Mouse (Mus musculus) embryonic facial prominence, embryonic 11.5 days (tissue): ENCODE measurements around the gene Tssk1. TPM values are rescaled to one million over a fixed set of nuclear protein-coding genes. Genes with fewer than 3 reads are reported as not detected.

Experiments
- ATAC-seq: fragments of 200-750 bp; cut with Nextera tagmentation; replicated peaks from 2 replicates; pipeline ENCODE4 v1.8.0; 2017; ENCODE audit warnings: low read depth; ENCODE audit not compliant: insufficient number of reproducible peaks, low FRiP score, low TSS enrichment
- DNase-seq: peaks from one replicate; pipeline ENCODE4 v3.0.0-alpha.2; 2015; ENCODE audit warnings: low spot score
- H3K27ac ChIP-seq: fragments of 300-500 bp; sonication (generic); replicated peaks from 2 replicates; pipeline ENCODE4 v1.5.1; 2014; ENCODE audit warnings: mild to moderate bottlenecking, low read depth, low read length, control low read depth
- H3K27me3 ChIP-seq: fragments of 300-500 bp; sonication (generic); 2 replicates; pipeline ENCODE4 v1.6.1; 2014; ENCODE audit warnings: mild to moderate bottlenecking, low read length, moderate library complexity, mixed read lengths; ENCODE audit not compliant: control insufficient read depth, insufficient read depth
- H3K36me3 ChIP-seq: fragments of 300-500 bp; sonication (generic); replicated peaks from 2 replicates; pipeline ENCODE4 v1.6.1; 2014; ENCODE audit warnings: low read depth, mild to moderate bottlenecking, low read length, moderate library complexity, mixed read lengths; ENCODE audit not compliant: control insufficient read depth, insufficient read depth
- H3K4me1 ChIP-seq: fragments of 300-500 bp; sonication (generic); 2 replicates; pipeline ENCODE4 v1.6.1; 2014; ENCODE audit warnings: low read length, mixed read lengths; ENCODE audit not compliant: control insufficient read depth, insufficient read depth
- H3K4me2 ChIP-seq: fragments of 300-500 bp; sonication (generic); 2 replicates; pipeline ENCODE4 v1.6.1; 2014; ENCODE audit warnings: low read depth, mild to moderate bottlenecking, control low read depth, low read length, moderate library complexity
- H3K4me3 ChIP-seq: fragments of 300-500 bp; sonication (generic); 2 replicates; pipeline ENCODE4 v1.5.1; 2014; ENCODE audit warnings: low read depth, low read length, control low read depth
- H3K9ac ChIP-seq: fragments of 300-500 bp; sonication (generic); replicated peaks from 2 replicates; pipeline ENCODE4 v1.6.1; 2014; ENCODE audit warnings: mild to moderate bottlenecking, control low read depth, low read length
- H3K9me3 ChIP-seq: fragments of 300-500 bp; sonication (generic); replicated peaks from 2 replicates; pipeline ENCODE4 v1.6.1; 2016; ENCODE audit warnings: mild to moderate bottlenecking, low read length, inconsistent platforms, mixed read lengths; ENCODE audit not compliant: control insufficient read depth
- WGBS: fragments of 180-500 bp; shearing (Covaris S2); extraction: QIAGEN DNeasy Blood & Tissue Kit; methylation state at CpG from one replicate; pipeline ENCODE4 v1.1.7; 2014; 5-methylcytosine and 5-hydroxymethylcytosine counted together
- polyA plus RNA-seq: library from polyadenylated mRNA; unstranded; fragments of >200 nt; fragmentation: Nextera tagmentation; extraction: Ambion mirVana; gene quantifications from 2 replicates; pipeline ENCODE4 v1.2.1, GENCODE M21; 2014

Gene Tssk1
- polyA plus RNA-seq, 1 experiment from 2014 or later: not detected

- no peak for ATAC-seq
- H3K9ac ChIP-seq: no peak overlapping the region
- H3K36me3 ChIP-seq: no peaks in the 10 kb centered on the region; the same call in 1 of the 2 replicates
- H3K4me2 ChIP-seq: no peak overlapping the region
- H3K9me3 ChIP-seq: no peaks in the 10 kb centered on the region
- H3K27me3 ChIP-seq: no peaks in the 10 kb centered on the region
- H3K4me3 ChIP-seq: no peak overlapping the region
- no peaks in the 10 kb centered on the region for H3K4me1 ChIP-seq
- no peak overlapping the region for H3K27ac ChIP-seq
- no peak for DNase-seq
Observed at GRCm38 (mm10) chr16:17882196-17882595, 11.8 kb upstream of the Tssk1 start.

GRCm38 (mm10) chr16:17884116-17884515 is 9.9 kb upstream of the Tssk1 start:
- no peaks in the 10 kb centered on the region for H3K36me3 ChIP-seq
- H3K4me2 ChIP-seq: no peak overlapping the region
- H3K9ac ChIP-seq: no peak overlapping the region
- ATAC-seq: no peak
- H3K4me1 ChIP-seq: no peaks in the 10 kb centered on the region
- DNase-seq: no peak
- WGBS: 83% methylated on average over 6 of the region's 6 CpGs
- no peaks in the 10 kb centered on the region for H3K9me3 ChIP-seq
- no peak overlapping the region for H3K27ac ChIP-seq
- H3K27me3 ChIP-seq: no peaks in the 10 kb centered on the region
- H3K4me3 ChIP-seq: no peak overlapping the region

- WGBS: 81% methylated on average over 6 of the region's 6 CpGs
- peak overlapping the region; percentile 74 for H3K4me3 ChIP-seq
- no peak for DNase-seq
- ATAC-seq: no peak
- no peaks in the 10 kb centered on the region for H3K9me3 ChIP-seq
- H3K9ac ChIP-seq: peak overlapping the region; percentile 84
- no peak overlapping the region for H3K27ac ChIP-seq
- peaks cover 3% of the 10 kb centered on the region; the same call in 1 of the 2 replicates for H3K4me1 ChIP-seq
- H3K4me2 ChIP-seq: peak overlapping the region; percentile 80
- H3K27me3 ChIP-seq: no peaks in the 10 kb centered on the region
- no peaks in the 10 kb centered on the region for H3K36me3 ChIP-seq
Observed at GRCm38 (mm10) chr16:17889689-17890341, 4.2 kb upstream of the Tssk1 start.

GRCm38 (mm10) chr16:17890342-17890727 is 3.7 kb upstream of the Tssk1 start:
- H3K4me3 ChIP-seq: peak overlapping the region; percentile 74
- H3K9ac ChIP-seq: peak overlapping the region; percentile 84
- H3K9me3 ChIP-seq: no peaks in the 10 kb centered on the region
- H3K27me3 ChIP-seq: no peaks in the 10 kb centered on the region
- H3K27ac ChIP-seq: no peak overlapping the region
- 55% methylated on average over 2 of the region's 2 CpGs for WGBS
- ATAC-seq (no peak), DNase-seq (no peak)
- no peaks in the 10 kb centered on the region for H3K36me3 ChIP-seq
- peaks cover 3% of the 10 kb centered on the region; the same call in 1 of the 2 replicates for H3K4me1 ChIP-seq
- H3K4me2 ChIP-seq: peak overlapping the region; percentile 80

GRCm38 (mm10) chr16:17890917-17891566 is 3.0 kb upstream of the Tssk1 start:
- ATAC-seq (peak; percentile 80), DNase-seq (peak; percentile 52)
- WGBS: 0% methylated on average over 44 of the region's 44 CpGs
- H3K4me1 ChIP-seq: peaks cover 3% of the 10 kb centered on the region; the same call in 1 of the 2 replicates
- no peaks in the 10 kb centered on the region for H3K9me3 ChIP-seq
- peak overlapping the region; percentile 80 for H3K4me2 ChIP-seq
- H3K27ac ChIP-seq: peak overlapping the region; percentile 80
- H3K4me3 ChIP-seq: peak overlapping the region; percentile 74
- H3K36me3 ChIP-seq: no peaks in the 10 kb centered on the region
- H3K9ac ChIP-seq: peak overlapping the region; percentile 84
- H3K27me3 ChIP-seq: no peaks in the 10 kb centered on the region

- H3K9me3 ChIP-seq: no peaks in the 10 kb centered on the region
- H3K9ac ChIP-seq: peak within 1 kb of the TSS; percentile 84
- H3K4me1 ChIP-seq: peaks cover 3% of the 10 kb centered on the region; the same call in 1 of the 2 replicates
- H3K4me3 ChIP-seq: peak within 1 kb of the TSS; percentile 74
- peak within 1 kb of the TSS; percentile 80 for H3K27ac ChIP-seq
- no peaks in the 10 kb centered on the region for H3K27me3 ChIP-seq
- ATAC-seq (peak; percentile 95), DNase-seq (peak; percentile 100)
- WGBS: 0% methylated on average over 36 of the region's 38 CpGs
- peak within 1 kb of the TSS; percentile 80 for H3K4me2 ChIP-seq
- no peaks in the 10 kb centered on the region for H3K36me3 ChIP-seq
Observed at GRCm38 (mm10) chr16:17891567-17891959, 2.5 kb upstream of the Tssk1 start, which contains the start of gene Gm20518. Gene Gm20518 (minus strand): TSS chr16:17891671.

- Histone ChIP-seq H3K9me3 (no peaks in the 10 kb centered on the region), H3K27ac (no peak overlapping the region), H3K4me2 (no peak overlapping the region), H3K4me1 (peaks cover 3% of the 10 kb centered on the region; the same call in 1 of the 2 replicates), H3K4me3 (no peak overlapping the region), H3K27me3 (no peaks in the 10 kb centered on the region), H3K36me3 (no peaks in the 10 kb centered on the region), H3K9ac (no peak overlapping the region)
- ATAC-seq: no peak
- 75% methylated on average over 3 of the region's 3 CpGs for WGBS
- DNase-seq: no peak
Observed at GRCm38 (mm10) chr16:17892606-17893005, 1.4 kb upstream of the Tssk1 start.

- no peak overlapping the region for H3K9ac ChIP-seq
- H3K4me2 ChIP-seq: no peak overlapping the region
- H3K9me3 ChIP-seq: no peaks in the 10 kb centered on the region
- peaks cover 3% of the 10 kb centered on the region; the same call in 1 of the 2 replicates for H3K36me3 ChIP-seq
- H3K4me1 ChIP-seq: no peaks in the 10 kb centered on the region
- H3K27me3 ChIP-seq: no peaks in the 10 kb centered on the region
- H3K4me3 ChIP-seq: no peak overlapping the region
- DNase-seq (no peak), ATAC-seq (no peak)
- no peak overlapping the region for H3K27ac ChIP-seq
Observed at GRCm38 (mm10) chr16:17896091-17896490, 2.1 kb downstream of the Tssk1 start.
